Mouse (Mus musculus): ENCODE data around the gene Shox2.

GRCm38 (mm10) chr3:66972191-66972950, 9.2 kb downstream of the Shox2 start:
- no peak for TF ChIP-seq POLR2A (IDR thresholded peaks at IDR 0.05; ENCODE audit: low read depth, low read length)
- TF ChIP-seq CTCF (IDR thresholded peaks at IDR 0.05; ENCODE audit: borderline replicate concordance, insufficient read depth, low read length) = no peak
